Mouse (Mus musculus) embryonic facial prominence, embryonic 12.5 days (tissue): ENCODE measurements around the gene Pou3f4. TPM values are rescaled to one million over a fixed set of nuclear protein-coding genes. Genes with fewer than 3 reads are reported as not detected.
"Not testable (repeated sequence)": the region's sequence is repeated elsewhere in the genome, so short reads cannot be mapped to it uniquely, and the experiment has no call there.

Experiments
- ATAC-seq: fragments of 200-750 bp; cut with Nextera tagmentation; 2 replicates; pipeline ENCODE4 v1.8.0; 2017; ENCODE audit not compliant: insufficient number of reproducible peaks, insufficient read depth, low FRiP score, low TSS enrichment
- H3K27ac ChIP-seq: fragments of 300-500 bp; sonication (generic); 2 replicates; pipeline ENCODE4 v1.5.1; 2016; ENCODE audit warnings: mild to moderate bottlenecking
- H3K27me3 ChIP-seq: fragments of 300-500 bp; sonication (generic); 2 replicates; pipeline ENCODE4 v1.6.1; 2016; ENCODE audit warnings: mild to moderate bottlenecking, moderate library complexity
- H3K36me3 ChIP-seq: fragments of 300-500 bp; sonication (generic); 2 replicates; pipeline ENCODE4 v1.6.1; 2016; ENCODE audit warnings: mild to moderate bottlenecking
- H3K4me1 ChIP-seq: fragments of 300-500 bp; sonication (generic); 2 replicates; pipeline ENCODE4 v1.6.1; 2016
- H3K4me2 ChIP-seq: fragments of 300-500 bp; sonication (generic); replicated peaks from 2 replicates; pipeline ENCODE4 v1.6.1; 2016; ENCODE audit warnings: mild to moderate bottlenecking, moderate library complexity
- H3K4me3 ChIP-seq: fragments of 300-500 bp; sonication (generic); 2 replicates; pipeline ENCODE4 v1.5.1; 2016; ENCODE audit warnings: mild to moderate bottlenecking
- H3K9ac ChIP-seq: fragments of 300-500 bp; sonication (generic); 2 replicates; pipeline ENCODE4 v1.6.1; 2016; ENCODE audit warnings: mild to moderate bottlenecking, moderate library complexity
- H3K9me3 ChIP-seq: fragments of 300-500 bp; sonication (generic); 2 replicates; pipeline ENCODE4 v1.6.1; 2016; ENCODE audit warnings: mild to moderate bottlenecking, moderate library complexity
- WGBS: fragments of 180-500 bp; shearing (Covaris S2); methylation state at CpG from one replicate; pipeline ENCODE4 v1.1.7; 2016; 5-methylcytosine and 5-hydroxymethylcytosine counted together
- polyA plus RNA-seq: library from polyadenylated mRNA; unstranded; fragments of >200 nt; fragmentation: Nextera tagmentation; extraction: Ambion mirVana; gene quantifications from 2 replicates; pipeline ENCODE4 v1.2.1, GENCODE M21; 2016

The Pou3f4 gene
- 2.2 and 3.1 TPM in 2 replicates for polyA plus RNA-seq

GRCm38 (mm10) chrX:110814151-110814571, at the start of gene Pou3f4:
Gene Pou3f4 (plus strand): TSS chrX:110814280.
- H3K27me3 ChIP-seq: peaks cover 15% of the 10 kb centered on the region; the same call in 1 of the 2 replicates
- H3K4me1 ChIP-seq: no peaks in the 10 kb centered on the region
- H3K9me3 ChIP-seq: no peaks in the 10 kb centered on the region
- peak within 1 kb of the TSS; percentile 31; the same call in 1 of the 2 replicates for H3K9ac ChIP-seq
- peak; percentile 93 for ATAC-seq
- H3K27ac ChIP-seq: no peak within 1 kb of the TSS
- whole genome bisulfite sequencing: 16% methylated on average over 20 of the region's 20 CpGs
- peak within 1 kb of the TSS; percentile 43 for H3K4me3 ChIP-seq
- H3K36me3 ChIP-seq: no peaks in the 10 kb centered on the region
- peak within 1 kb of the TSS; percentile 67 for H3K4me2 ChIP-seq

GRCm38 (mm10) chrX:110765939-110766338, 48.1 kb upstream of the Pou3f4 start:
- Histone ChIP-seq H3K27ac (no peak overlapping the region), H3K4me2 (no peak overlapping the region), H3K4me1 (no peaks in the 10 kb centered on the region), H3K4me3 (no peak overlapping the region), H3K36me3 (no peaks in the 10 kb centered on the region), H3K9ac (no peak overlapping the region), H3K9me3 (no peaks in the 10 kb centered on the region), H3K27me3 (no peaks in the 10 kb centered on the region)
- no peak for ATAC-seq
- WGBS: 61% methylated on average over 1 of the region's 1 CpGs

- H3K4me2 ChIP-seq, H3K4me3 ChIP-seq, H3K9me3 ChIP-seq, H3K4me1 ChIP-seq, H3K27me3 ChIP-seq, H3K27ac ChIP-seq, H3K36me3 ChIP-seq, ATAC-seq, H3K9ac ChIP-seq: not testable (repeated sequence)
Observed at GRCm38 (mm10) chrX:110774807-110775206, 39.3 kb upstream of the Pou3f4 start.

GRCm38 (mm10) chrX:110802502-110802901, 11.6 kb upstream of the Pou3f4 start:
- WGBS: 36% methylated on average over 2 of the region's 2 CpGs

GRCm38 (mm10) chrX:110810001-110810578, 4.0 kb upstream of the Pou3f4 start:
- H3K9ac ChIP-seq: no peak overlapping the region
- H3K9me3 ChIP-seq: no peaks in the 10 kb centered on the region
- H3K36me3 ChIP-seq: no peaks in the 10 kb centered on the region
- H3K4me2 ChIP-seq: no peak overlapping the region
- no peak overlapping the region for H3K4me3 ChIP-seq
- no peak overlapping the region for H3K27ac ChIP-seq
- H3K27me3 ChIP-seq: 0 out of 2 replicates have a peak, but pooled peaks cover 4% of the 10 kb centered on the region
- WGBS: 46% methylated on average over 4 of the region's 4 CpGs
- no peak for ATAC-seq
- no peaks in the 10 kb centered on the region for H3K4me1 ChIP-seq

More at GRCm38 (mm10) chrX:110802502-110802901, 11.6 kb upstream of the Pou3f4 start:
- H3K36me3 ChIP-seq: no peaks in the 10 kb centered on the region
- no peak for ATAC-seq
- no peak overlapping the region for H3K4me3 ChIP-seq
- H3K27me3 ChIP-seq: no peaks in the 10 kb centered on the region
- no peak overlapping the region for H3K9ac ChIP-seq
- H3K4me1 ChIP-seq: no peaks in the 10 kb centered on the region
- no peak overlapping the region for H3K4me2 ChIP-seq
- no peaks in the 10 kb centered on the region for H3K9me3 ChIP-seq
- no peak overlapping the region for H3K27ac ChIP-seq

GRCm38 (mm10) chrX:110810753-110811506, 3.1 kb upstream of the Pou3f4 start:
- WGBS: 58% methylated on average over 5 of the region's 5 CpGs
- no peak for ATAC-seq
- Histone ChIP-seq H3K4me1 (no peaks in the 10 kb centered on the region), H3K27ac (no peak overlapping the region), H3K9me3 (no peaks in the 10 kb centered on the region), H3K4me3 (no peak overlapping the region), H3K9ac (no peak overlapping the region), H3K27me3 (peaks cover 11% of the 10 kb centered on the region; the same call in 1 of the 2 replicates), H3K36me3 (no peaks in the 10 kb centered on the region), H3K4me2 (no peak overlapping the region)

- Histone ChIP-seq H3K4me1 (no peaks in the 10 kb centered on the region), H3K27ac (no peak overlapping the region), H3K27me3 (peaks cover 15% of the 10 kb centered on the region; the same call in 1 of the 2 replicates), H3K36me3 (no peaks in the 10 kb centered on the region), H3K9me3 (no peaks in the 10 kb centered on the region), H3K4me2 (no peak overlapping the region), H3K9ac (no peak overlapping the region), H3K4me3 (no peak overlapping the region)
- no peak for ATAC-seq
- 29% methylated on average over 5 of the region's 5 CpGs for WGBS
Observed at GRCm38 (mm10) chrX:110812071-110812470, 2.0 kb upstream of the Pou3f4 start.

- Histone ChIP-seq H3K27ac (no peak overlapping the region), H3K27me3 (peaks cover 15% of the 10 kb centered on the region; the same call in 1 of the 2 replicates), H3K9me3 (no peaks in the 10 kb centered on the region), H3K9ac (no peak overlapping the region), H3K36me3 (no peaks in the 10 kb centered on the region), H3K4me2 (no peak overlapping the region), H3K4me1 (no peaks in the 10 kb centered on the region), H3K4me3 (no peak overlapping the region)
- 18% methylated on average over 5 of the region's 5 CpGs for WGBS
- ATAC-seq: no peak
Observed at GRCm38 (mm10) chrX:110813401-110813800, 679 bp upstream of the Pou3f4 start.

- no peaks in the 10 kb centered on the region for H3K4me1 ChIP-seq
- ATAC-seq: peak; percentile 74
- peak overlapping the region; percentile 67 for H3K4me2 ChIP-seq
- WGBS: 17% methylated on average over 52 of the region's 52 CpGs
- H3K36me3 ChIP-seq: no peaks in the 10 kb centered on the region
- H3K27ac ChIP-seq: no peak overlapping the region
- H3K9me3 ChIP-seq: no peaks in the 10 kb centered on the region
- peaks cover 15% of the 10 kb centered on the region; the same call in 1 of the 2 replicates for H3K27me3 ChIP-seq
- H3K9ac ChIP-seq: peak overlapping the region; percentile 31; the same call in 1 of the 2 replicates
- peak overlapping the region; percentile 43 for H3K4me3 ChIP-seq
Observed at GRCm38 (mm10) chrX:110814592-110815548, 790 bp downstream of the Pou3f4 start.

- H3K9me3 ChIP-seq: no peaks in the 10 kb centered on the region
- no peak for ATAC-seq
- H3K27ac ChIP-seq: no peak overlapping the region
- 37% methylated on average over 18 of the region's 18 CpGs for WGBS
- peak overlapping the region; percentile 67 for H3K4me2 ChIP-seq
- no peaks in the 10 kb centered on the region for H3K36me3 ChIP-seq
- peaks cover 15% of the 10 kb centered on the region; the same call in 1 of the 2 replicates for H3K27me3 ChIP-seq
- H3K4me3 ChIP-seq: peak overlapping the region; percentile 43
- H3K9ac ChIP-seq: no peak overlapping the region
- no peaks in the 10 kb centered on the region for H3K4me1 ChIP-seq
Observed at GRCm38 (mm10) chrX:110815549-110815930, 1.5 kb downstream of the Pou3f4 start.

- Histone ChIP-seq H3K9ac (no peak overlapping the region), H3K4me2 (peak overlapping the region; percentile 43), H3K27ac (no peak overlapping the region), H3K4me1 (no peaks in the 10 kb centered on the region), H3K9me3 (no peaks in the 10 kb centered on the region), H3K36me3 (no peaks in the 10 kb centered on the region), H3K4me3 (peak overlapping the region; percentile 27), H3K27me3 (peaks cover 15% of the 10 kb centered on the region; the same call in 1 of the 2 replicates)
- 16% methylated on average over 16 of the region's 16 CpGs for WGBS
- no peak for ATAC-seq
Observed at GRCm38 (mm10) chrX:110816609-110817008, 2.5 kb downstream of the Pou3f4 start.
